Mouse (Mus musculus): Measurements from ENCODE around the gene Pltp. TPM values are rescaled to one million over a fixed set of nuclear protein-coding genes. Genes with fewer than 3 reads are reported as not detected.

Gene Pltp
- polyA plus RNA-seq (2015; fragmentation: Nextera tagmentation; extraction: Ambion mirVana), result 127 and 140 TPM in 2 replicates

- no peaks in the 10 kb centered on the region for H3K9me3 ChIP-seq (ENCODE audit: control insufficient read depth, low read length)
- under 1% methylated on average over 41 of the region's 47 CpGs for WGBS
- peaks cover 21% of the 10 kb centered on the region for H3K4me1 ChIP-seq (ENCODE audit: control insufficient read depth, insufficient read depth, low read depth, low read length)
These were observed at the start of gene Pltp for GRCm38 (mm10) chr2:164857101-164857821. TSS of gene Pltp (minus strand) at chr2:164857711.

GRCm38 (mm10) chr2:164906071-164906470 lies 48.6 kb upstream of the Pltp start:
- peaks cover 53% of the 10 kb centered on the region for H3K36me3 ChIP-seq (ENCODE audit: control insufficient read depth, insufficient read depth, low read length)
- H3K27me3 ChIP-seq (replicated peaks; ENCODE audit: control insufficient read depth, insufficient read depth, low read length), result no peaks in the 10 kb centered on the region
- peaks cover 14% of the 10 kb centered on the region for H3K4me1 ChIP-seq (ENCODE audit: control insufficient read depth, insufficient read depth, low read depth, low read length)
- no peak overlapping the region for H3K9ac ChIP-seq (ENCODE audit: low read depth, low read length)
- H3K4me3 ChIP-seq (ENCODE audit: low read length), result no peak overlapping the region
- H3K9me3 ChIP-seq (ENCODE audit: control insufficient read depth, low read length), result peaks cover 4% of the 10 kb centered on the region; the same call in 1 of the 2 replicates
- no peak overlapping the region for H3K4me2 ChIP-seq (ENCODE audit: low read length)
- WGBS, result 98% methylated on average over 4 of the region's 4 CpGs
- H3K27ac ChIP-seq (ENCODE audit: low read depth, low read length), result no peak overlapping the region
- ATAC-seq, result no peak

More at GRCm38 (mm10) chr2:164857101-164857821, at the start of gene Pltp:
- peak within 1 kb of the TSS; percentile 58 for H3K4me2 ChIP-seq (ENCODE audit: low read length)
- H3K27ac ChIP-seq (ENCODE audit: low read depth, low read length), result peak within 1 kb of the TSS; percentile 21; the same call in 1 of the 2 replicates
- no peaks in the 10 kb centered on the region for H3K36me3 ChIP-seq (ENCODE audit: control insufficient read depth, insufficient read depth, low read length)
- H3K4me3 ChIP-seq (ENCODE audit: low read length), result peak within 1 kb of the TSS; percentile 35
- ATAC-seq, result peak; percentile 74
- peak within 1 kb of the TSS; percentile 56 for H3K9ac ChIP-seq (ENCODE audit: low read depth, low read length)
- peaks cover 8% of the 10 kb centered on the region; the same call in 1 of the 2 replicates for H3K27me3 ChIP-seq (replicated peaks; ENCODE audit: control insufficient read depth, insufficient read depth, low read length)

GRCm38 (mm10) chr2:164903496-164903895 lies 46.0 kb upstream of the Pltp start:
- H3K9me3 ChIP-seq (ENCODE audit: control insufficient read depth, low read length), result peaks cover 4% of the 10 kb centered on the region; the same call in 1 of the 2 replicates
- H3K27ac ChIP-seq (ENCODE audit: low read depth, low read length), result no peak overlapping the region
- WGBS, result 64% methylated on average over 1 of the region's 1 CpGs
- no peak overlapping the region for H3K9ac ChIP-seq (ENCODE audit: low read depth, low read length)
- H3K27me3 ChIP-seq (replicated peaks; ENCODE audit: control insufficient read depth, insufficient read depth, low read length), result no peaks in the 10 kb centered on the region
- H3K4me3 ChIP-seq (ENCODE audit: low read length), result no peak overlapping the region
- H3K4me2 ChIP-seq (ENCODE audit: low read length), result no peak overlapping the region
- H3K36me3 ChIP-seq (ENCODE audit: control insufficient read depth, insufficient read depth, low read length), result peaks cover 65% of the 10 kb centered on the region
- no peak for ATAC-seq
- no peaks in the 10 kb centered on the region for H3K4me1 ChIP-seq (ENCODE audit: control insufficient read depth, insufficient read depth, low read depth, low read length)

GRCm38 (mm10) chr2:164901380-164901779 lies 43.9 kb upstream of the Pltp start:
- Histone ChIP-seq H3K36me3 (ENCODE audit: control insufficient read depth, insufficient read depth, low read length) (peaks cover 64% of the 10 kb centered on the region), H3K4me3 (ENCODE audit: low read length) (no peak overlapping the region), H3K27me3 (replicated peaks; ENCODE audit: control insufficient read depth, insufficient read depth, low read length) (no peaks in the 10 kb centered on the region), H3K4me1 (ENCODE audit: control insufficient read depth, insufficient read depth, low read depth, low read length) (no peaks in the 10 kb centered on the region), H3K9ac (ENCODE audit: low read depth, low read length) (no peak overlapping the region), H3K4me2 (ENCODE audit: low read length) (no peak overlapping the region), H3K27ac (ENCODE audit: low read depth, low read length) (no peak overlapping the region), H3K9me3 (ENCODE audit: control insufficient read depth, low read length) (peaks cover 4% of the 10 kb centered on the region; the same call in 1 of the 2 replicates)
- no peak for ATAC-seq
- WGBS, result 96% methylated on average over 13 of the region's 13 CpGs

- Histone ChIP-seq H3K4me3 (ENCODE audit: low read length) (no peak overlapping the region), H3K9ac (ENCODE audit: low read depth, low read length) (no peak overlapping the region), H3K4me1 (ENCODE audit: control insufficient read depth, insufficient read depth, low read depth, low read length) (no peaks in the 10 kb centered on the region), H3K36me3 (ENCODE audit: control insufficient read depth, insufficient read depth, low read length) (peaks cover 69% of the 10 kb centered on the region), H3K27me3 (replicated peaks; ENCODE audit: control insufficient read depth, insufficient read depth, low read length) (no peaks in the 10 kb centered on the region), H3K27ac (ENCODE audit: low read depth, low read length) (no peak overlapping the region), H3K4me2 (ENCODE audit: low read length) (no peak overlapping the region), H3K9me3 (ENCODE audit: control insufficient read depth, low read length) (no peaks in the 10 kb centered on the region)
- no peak for ATAC-seq
- WGBS, result 92% methylated on average over 16 of the region's 16 CpGs
These were observed 42.4 kb upstream of the Pltp start for GRCm38 (mm10) chr2:164899723-164900459.

GRCm38 (mm10) chr2:164899034-164899433 lies 41.5 kb upstream of the Pltp start:
- Histone ChIP-seq H3K27me3 (replicated peaks; ENCODE audit: control insufficient read depth, insufficient read depth, low read length) (no peaks in the 10 kb centered on the region), H3K9me3 (ENCODE audit: control insufficient read depth, low read length) (no peaks in the 10 kb centered on the region), H3K36me3 (ENCODE audit: control insufficient read depth, insufficient read depth, low read length) (peaks cover 70% of the 10 kb centered on the region), H3K9ac (ENCODE audit: low read depth, low read length) (no peak overlapping the region), H3K4me2 (ENCODE audit: low read length) (no peak overlapping the region), H3K4me3 (ENCODE audit: low read length) (no peak overlapping the region), H3K27ac (ENCODE audit: low read depth, low read length) (no peak overlapping the region), H3K4me1 (ENCODE audit: control insufficient read depth, insufficient read depth, low read depth, low read length) (no peaks in the 10 kb centered on the region)
- ATAC-seq, result no peak
- WGBS, result 92% methylated on average over 15 of the region's 15 CpGs

GRCm38 (mm10) chr2:164898008-164898407 lies 40.5 kb upstream of the Pltp start:
- Histone ChIP-seq H3K4me2 (ENCODE audit: low read length) (no peak overlapping the region), H3K4me1 (ENCODE audit: control insufficient read depth, insufficient read depth, low read depth, low read length) (no peaks in the 10 kb centered on the region), H3K9me3 (ENCODE audit: control insufficient read depth, low read length) (no peaks in the 10 kb centered on the region), H3K27me3 (replicated peaks; ENCODE audit: control insufficient read depth, insufficient read depth, low read length) (no peaks in the 10 kb centered on the region), H3K36me3 (ENCODE audit: control insufficient read depth, insufficient read depth, low read length) (peaks cover 81% of the 10 kb centered on the region), H3K9ac (ENCODE audit: low read depth, low read length) (no peak overlapping the region), H3K4me3 (ENCODE audit: low read length) (no peak overlapping the region), H3K27ac (ENCODE audit: low read depth, low read length) (no peak overlapping the region)
- no peak for ATAC-seq
- 94% methylated on average over 7 of the region's 7 CpGs for WGBS

GRCm38 (mm10) chr2:164895885-164896284 lies 38.4 kb upstream of the Pltp start:
- WGBS, result 94% methylated on average over 6 of the region's 6 CpGs
- Histone ChIP-seq H3K27me3 (replicated peaks; ENCODE audit: control insufficient read depth, insufficient read depth, low read length) (no peaks in the 10 kb centered on the region), H3K27ac (ENCODE audit: low read depth, low read length) (no peak overlapping the region), H3K4me1 (ENCODE audit: control insufficient read depth, insufficient read depth, low read depth, low read length) (no peaks in the 10 kb centered on the region), H3K4me2 (ENCODE audit: low read length) (no peak overlapping the region), H3K4me3 (ENCODE audit: low read length) (no peak overlapping the region), H3K36me3 (ENCODE audit: control insufficient read depth, insufficient read depth, low read length) (peaks cover 85% of the 10 kb centered on the region), H3K9ac (ENCODE audit: low read depth, low read length) (no peak overlapping the region), H3K9me3 (ENCODE audit: control insufficient read depth, low read length) (no peaks in the 10 kb centered on the region)
- no peak for ATAC-seq

- Histone ChIP-seq H3K27ac (ENCODE audit: low read depth, low read length) (no peak overlapping the region), H3K36me3 (ENCODE audit: control insufficient read depth, insufficient read depth, low read length) (peaks cover 90% of the 10 kb centered on the region), H3K9ac (ENCODE audit: low read depth, low read length) (no peak overlapping the region), H3K4me1 (ENCODE audit: control insufficient read depth, insufficient read depth, low read depth, low read length) (no peaks in the 10 kb centered on the region), H3K9me3 (ENCODE audit: control insufficient read depth, low read length) (no peaks in the 10 kb centered on the region), H3K4me3 (ENCODE audit: low read length) (no peak overlapping the region), H3K27me3 (replicated peaks; ENCODE audit: control insufficient read depth, insufficient read depth, low read length) (no peaks in the 10 kb centered on the region), H3K4me2 (ENCODE audit: low read length) (no peak overlapping the region)
- WGBS, result 65% methylated on average over 1 of the region's 1 CpGs
- ATAC-seq, result no peak
These were observed 37.1 kb upstream of the Pltp start for GRCm38 (mm10) chr2:164894644-164895043.
